ENCODE assay signal across 7 mouse cellular contexts in genomic region chr10:37812405-37812851, GRCm38 (mm10).
DNase-seq lines count a peak whose midpoint lies in the region.

No protein-coding gene starts in this region.

- peak; percentile 15 for DNase-seq in NIH3T3 (ENCODE audit: low read depth)
- peak; percentile 86 for DNase-seq in brain, adult 2 months (ENCODE audit: low read depth, low spot score)
- DNase-seq in frontal cortex, adult 2 months (ENCODE audit: extremely low spot score in 1 of 2, low spot score in 1 of 2) = peak; percentile 8 to 20
- peak; percentile 40 for DNase-seq in kidney, postnatal 14 days
- peak; percentile 32 for DNase-seq in lung, postnatal 10 days
- peak; percentile 71 to 79 for DNase-seq in right cerebral cortex, postnatal 10 days (ENCODE audit: low spot score in 2 of 2)
- no peak for DNase-seq in ovary, postnatal 10 days (ENCODE audit: low spot score)
